Mouse (Mus musculus) liver, embryonic 13.5 days (tissue): ENCODE measurements around the gene Aldh1a3. TPM values are rescaled to one million over a fixed set of nuclear protein-coding genes. Genes with fewer than 3 reads are reported as not detected.

Experiments
- ATAC-seq: fragments of 200-750 bp; cut with Nextera tagmentation; 2 replicates; pipeline ENCODE4 v1.8.0; 2017; ENCODE audit warnings: low read depth, mild to moderate bottlenecking, moderate number of reproducible peaks, moderate library complexity
- DNase-seq: peaks from one replicate; pipeline ENCODE4 v3.0.0; 2022
- H3K27ac ChIP-seq: fragments of 300-500 bp; sonication (generic); 2 replicates; pipeline ENCODE4 v1.5.1; 2015; ENCODE audit warnings: moderate library complexity, mild to moderate bottlenecking, inconsistent platforms
- H3K27me3 ChIP-seq: fragments of 300-500 bp; sonication (generic); 2 replicates; pipeline ENCODE4 v1.6.1; 2015; ENCODE audit warnings: mild to moderate bottlenecking, inconsistent platforms
- H3K36me3 ChIP-seq: fragments of 300-500 bp; sonication (generic); 2 replicates; pipeline ENCODE4 v1.6.1; 2015; ENCODE audit warnings: mild to moderate bottlenecking, inconsistent platforms
- H3K4me1 ChIP-seq: fragments of 300-500 bp; sonication (generic); replicated peaks from 2 replicates; pipeline ENCODE4 v1.6.1; 2015; ENCODE audit warnings: inconsistent platforms
- H3K4me2 ChIP-seq: fragments of 300-500 bp; sonication (generic); 2 replicates; pipeline ENCODE4 v1.6.1; 2015; ENCODE audit warnings: inconsistent platforms, mild to moderate bottlenecking, moderate library complexity
- H3K4me3 ChIP-seq: fragments of 300-500 bp; sonication (generic); replicated peaks from 2 replicates; pipeline ENCODE4 v1.5.1; 2015; ENCODE audit warnings: mild to moderate bottlenecking, inconsistent platforms
- H3K9ac ChIP-seq: fragments of 300-500 bp; sonication (generic); 2 replicates; pipeline ENCODE4 v1.6.1; 2015; ENCODE audit warnings: mild to moderate bottlenecking, inconsistent platforms
- H3K9me3 ChIP-seq: fragments of 300-500 bp; sonication (generic); replicated peaks from 2 replicates; pipeline ENCODE4 v1.6.1; 2016; ENCODE audit warnings: inconsistent platforms
- WGBS: fragments of 180-500 bp; shearing (Covaris S2); methylation state at CpG from one replicate; pipeline ENCODE4 v1.1.7; 2015; ENCODE audit not compliant: insufficient replicate concordance; 5-methylcytosine and 5-hydroxymethylcytosine counted together
- polyA plus RNA-seq: library from polyadenylated mRNA; unstranded; fragments of >200 nt; fragmentation: Nextera tagmentation; extraction: Ambion mirVana; gene quantifications from 2 replicates; pipeline ENCODE4 v1.2.1, GENCODE M21; 2015

The Aldh1a3 gene
- polyA plus RNA-seq, 1 experiment from 2014 or later: 1.3 TPM

DNA sequence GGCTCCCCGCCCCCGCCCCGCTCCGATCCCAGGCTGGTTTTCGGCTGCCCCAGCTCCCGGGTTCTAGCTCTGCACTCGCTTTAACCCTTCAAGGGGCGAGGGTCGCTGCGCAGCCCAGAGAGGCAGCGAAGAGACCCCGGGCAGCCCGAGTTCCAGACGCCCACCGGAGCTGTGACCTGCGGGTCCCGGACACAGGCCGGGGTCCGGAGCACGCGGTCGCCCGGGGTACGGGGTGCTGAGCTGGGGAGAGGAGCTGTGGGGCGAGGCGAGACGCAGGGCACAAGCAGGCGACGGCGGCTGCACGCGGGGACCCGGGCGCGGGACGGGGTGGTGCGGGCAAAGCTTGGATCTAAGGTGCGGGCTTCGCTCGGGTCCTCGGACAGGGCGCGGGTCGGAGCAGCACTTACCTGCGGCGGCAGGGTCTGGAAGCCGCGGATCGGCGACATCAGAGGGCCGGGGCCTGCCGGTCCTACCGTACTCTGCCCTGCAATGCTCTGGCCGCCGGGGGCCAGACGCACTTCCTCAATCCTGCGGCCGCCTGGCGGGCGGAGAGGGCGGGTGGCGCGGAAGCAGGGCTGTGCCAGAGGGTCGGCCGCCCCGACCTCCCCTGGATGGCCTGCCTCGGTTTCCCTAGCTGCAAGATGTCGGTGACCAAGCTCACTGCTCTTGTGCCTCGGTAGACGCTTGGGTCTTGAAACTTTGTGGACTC lies 39.4 kb downstream of the Aldh1a3 start, which contains the start of gene Lrrk1:
Gene Lrrk1, minus strand, starts transcription at position 538 of the 709 bp plus-strand sequence.
- Histone ChIP-seq H3K9ac (peak within 1 kb of the TSS; percentile 84), H3K9me3 (no peaks in the 10 kb centered on the region), H3K27ac (peak within 1 kb of the TSS; percentile 47), H3K4me2 (peak within 1 kb of the TSS; percentile 89), H3K4me1 (peaks cover 43% of the 10 kb centered on the region), H3K4me3 (peak within 1 kb of the TSS; percentile 71), H3K36me3 (no peaks in the 10 kb centered on the region), H3K27me3 (0 out of 2 replicates have a peak, but pooled peaks cover 4% of the 10 kb centered on the region)
- peak; percentile 71 for ATAC-seq
- DNase-seq: peak; percentile 40
- WGBS: under 1% methylated on average over 70 of the region's 70 CpGs

DNA sequence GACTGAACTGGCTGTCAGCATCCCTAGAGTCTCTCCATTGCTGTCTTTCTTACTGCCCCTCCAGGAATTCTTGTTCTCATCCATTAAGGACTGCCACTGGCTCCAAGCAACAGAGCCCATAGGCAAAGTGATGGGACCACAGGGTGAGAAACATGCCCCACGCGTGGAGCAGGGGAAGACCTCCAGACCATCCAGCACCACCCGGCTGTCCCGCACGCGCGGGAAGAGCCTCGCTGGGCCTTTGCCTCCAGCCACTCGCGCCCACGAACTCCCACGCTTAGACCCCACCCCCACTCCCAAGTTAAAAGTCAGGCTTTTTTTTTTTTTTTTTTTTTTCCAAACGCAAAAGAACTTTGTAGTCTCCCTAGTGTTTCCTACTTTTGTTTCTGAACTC lies 39.9 kb downstream of the Aldh1a3 start:
- H3K9me3 ChIP-seq: no peaks in the 10 kb centered on the region

DNA sequence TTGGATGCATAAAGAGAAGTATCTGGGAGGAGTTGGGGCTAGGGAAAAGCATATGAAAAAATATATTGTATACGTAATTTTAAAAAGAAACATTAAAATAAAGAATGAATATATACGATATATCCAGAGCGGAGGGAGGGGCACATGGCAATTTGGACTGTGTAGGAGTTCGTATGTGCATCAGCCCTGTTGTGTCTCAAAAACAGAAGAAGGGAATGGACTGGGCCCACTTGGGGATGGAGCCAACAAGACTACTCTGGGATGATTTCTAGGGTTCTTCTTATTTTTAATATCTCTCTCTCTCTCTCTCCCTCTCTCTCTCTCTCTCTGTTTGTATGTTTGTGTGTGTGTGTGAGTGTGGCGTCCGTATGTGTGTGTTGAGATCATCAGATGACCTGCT lies 40.9 kb downstream of the Aldh1a3 start:
- Histone ChIP-seq H3K36me3 (no peaks in the 10 kb centered on the region), H3K27ac (no peak overlapping the region), H3K4me1 (peaks cover 43% of the 10 kb centered on the region), H3K9ac (no peak overlapping the region), H3K9me3 (no peaks in the 10 kb centered on the region), H3K27me3 (0 out of 2 replicates have a peak, but pooled peaks cover 4% of the 10 kb centered on the region), H3K4me2 (no peak overlapping the region), H3K4me3 (no peak overlapping the region)
- DNase-seq (no peak), ATAC-seq (no peak)
- WGBS: 84% methylated on average over 6 of the region's 6 CpGs

More for the DNA sequence above, 39.9 kb downstream of the Aldh1a3 start:
- peak overlapping the region; percentile 47 for H3K27ac ChIP-seq
- ATAC-seq (no peak), DNase-seq (no peak)
- H3K4me3 ChIP-seq: peak overlapping the region; percentile 71
- no peaks in the 10 kb centered on the region for H3K36me3 ChIP-seq
- 0 out of 2 replicates have a peak, but pooled peaks cover 4% of the 10 kb centered on the region for H3K27me3 ChIP-seq
- WGBS: 3% methylated on average over 13 of the region's 13 CpGs
- peaks cover 43% of the 10 kb centered on the region for H3K4me1 ChIP-seq
- H3K4me2 ChIP-seq: peak overlapping the region; percentile 89
- H3K9ac ChIP-seq: peak overlapping the region; percentile 84

DNA sequence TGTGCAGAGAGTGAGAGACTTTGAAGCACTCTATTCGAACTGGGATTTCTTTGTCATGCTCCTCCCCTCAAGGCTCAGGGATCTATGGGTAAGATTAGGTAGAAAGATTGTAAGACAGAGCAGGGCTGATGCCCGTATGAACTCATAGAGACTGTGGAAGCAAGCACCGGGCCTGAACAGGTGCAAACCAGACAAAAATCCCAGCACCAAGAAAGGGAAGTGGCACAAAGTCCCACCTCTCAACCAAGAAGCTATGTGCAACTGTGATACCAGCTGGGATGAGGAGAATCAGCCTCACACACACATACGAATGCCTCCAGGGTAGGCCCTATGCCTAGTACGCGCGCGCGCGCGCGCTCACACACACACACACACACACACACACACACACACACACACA lies 41.5 kb downstream of the Aldh1a3 start:
- H3K27ac ChIP-seq: no peak overlapping the region

DNA sequence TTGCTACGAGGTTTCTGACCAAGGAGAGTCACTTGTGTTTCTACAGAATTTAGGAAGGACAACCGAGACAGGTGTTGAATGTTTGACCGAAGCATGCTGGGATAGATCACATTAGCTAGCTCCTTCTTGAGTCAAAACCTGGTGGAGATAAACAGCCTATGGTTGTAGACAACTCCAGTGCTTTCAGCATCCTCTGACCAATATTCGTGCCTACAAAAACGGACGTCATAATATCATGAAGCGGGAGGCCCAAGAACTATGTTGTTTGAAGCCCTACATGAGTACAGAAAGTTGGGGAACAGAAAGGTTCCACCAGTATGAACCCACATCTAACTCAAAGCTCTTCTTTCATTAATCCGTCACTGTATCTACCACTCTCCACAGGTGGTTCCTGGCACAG lies 42.4 kb downstream of the Aldh1a3 start:
- H3K4me1 ChIP-seq: peaks cover 43% of the 10 kb centered on the region
- no peak overlapping the region for H3K4me3 ChIP-seq
- ATAC-seq (no peak), DNase-seq (no peak)
- H3K9me3 ChIP-seq: no peaks in the 10 kb centered on the region
- H3K27ac ChIP-seq: no peak overlapping the region
- no peak overlapping the region for H3K4me2 ChIP-seq
- H3K9ac ChIP-seq: no peak overlapping the region
- H3K27me3 ChIP-seq: 0 out of 2 replicates have a peak, but pooled peaks cover 4% of the 10 kb centered on the region
- 0 out of 2 replicates have a peak, but pooled peaks cover 5% of the 10 kb centered on the region for H3K36me3 ChIP-seq
- 73% methylated on average over 8 of the region's 8 CpGs for WGBS

More for the DNA sequence above, 41.5 kb downstream of the Aldh1a3 start:
- Histone ChIP-seq H3K27me3 (0 out of 2 replicates have a peak, but pooled peaks cover 4% of the 10 kb centered on the region), H3K4me3 (no peak overlapping the region), H3K4me2 (no peak overlapping the region), H3K36me3 (0 out of 2 replicates have a peak, but pooled peaks cover under 1% of the 10 kb centered on the region), H3K9me3 (no peaks in the 10 kb centered on the region), H3K4me1 (peaks cover 43% of the 10 kb centered on the region), H3K9ac (no peak overlapping the region)
- no peak for DNase-seq
- 87% methylated on average over 12 of the region's 12 CpGs for WGBS
- no peak for ATAC-seq

DNA sequence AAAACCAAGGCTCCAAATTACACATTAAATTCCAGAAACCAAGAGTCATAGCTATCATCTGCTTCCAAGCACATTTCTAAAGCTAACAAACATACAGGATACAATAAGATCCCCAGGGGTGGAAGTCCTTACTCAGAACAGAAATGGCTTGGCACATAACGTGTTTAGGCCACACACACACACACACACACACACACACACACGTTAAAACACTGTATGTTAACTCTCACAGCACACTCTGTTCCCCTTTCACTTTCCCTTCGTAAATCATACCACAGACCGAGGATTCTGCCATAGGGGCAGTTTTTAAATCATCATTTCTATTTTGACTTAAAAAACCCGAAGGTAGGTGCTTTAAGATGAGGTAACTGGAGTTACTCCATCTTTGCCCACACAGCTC lies 43.1 kb downstream of the Aldh1a3 start:
- ATAC-seq: no peak
- Histone ChIP-seq H3K9me3 (no peaks in the 10 kb centered on the region), H3K4me3 (no peak overlapping the region), H3K27ac (no peak overlapping the region), H3K36me3 (0 out of 2 replicates have a peak, but pooled peaks cover 5% of the 10 kb centered on the region), H3K9ac (no peak overlapping the region), H3K27me3 (0 out of 2 replicates have a peak, but pooled peaks cover 4% of the 10 kb centered on the region), H3K4me1 (peaks cover 43% of the 10 kb centered on the region), H3K4me2 (no peak overlapping the region)
- WGBS: 53% methylated on average over 5 of the region's 5 CpGs
- DNase-seq: no peak

DNA sequence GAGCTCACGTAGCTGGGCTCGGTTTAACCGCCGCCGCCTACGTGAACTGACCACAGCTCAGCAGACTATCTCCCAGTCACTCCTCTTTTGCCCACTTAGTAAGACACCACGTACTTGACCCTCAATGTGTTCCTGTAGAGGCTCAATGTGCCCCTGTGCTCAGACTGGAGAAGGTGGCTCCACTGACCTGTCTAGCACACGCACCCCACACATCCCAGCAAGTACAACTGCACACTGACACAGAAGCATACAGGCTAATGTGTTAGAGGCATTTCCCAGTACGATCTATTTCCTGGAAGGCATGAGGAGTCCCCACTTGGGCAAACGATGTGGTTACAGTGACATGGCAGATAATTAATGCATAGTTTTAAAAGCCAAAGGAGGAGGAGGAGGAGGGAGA lies 50.8 kb downstream of the Aldh1a3 start:
- ATAC-seq: no peak
- no peak overlapping the region for H3K27ac ChIP-seq
- H3K9me3 ChIP-seq: no peaks in the 10 kb centered on the region

DNA sequence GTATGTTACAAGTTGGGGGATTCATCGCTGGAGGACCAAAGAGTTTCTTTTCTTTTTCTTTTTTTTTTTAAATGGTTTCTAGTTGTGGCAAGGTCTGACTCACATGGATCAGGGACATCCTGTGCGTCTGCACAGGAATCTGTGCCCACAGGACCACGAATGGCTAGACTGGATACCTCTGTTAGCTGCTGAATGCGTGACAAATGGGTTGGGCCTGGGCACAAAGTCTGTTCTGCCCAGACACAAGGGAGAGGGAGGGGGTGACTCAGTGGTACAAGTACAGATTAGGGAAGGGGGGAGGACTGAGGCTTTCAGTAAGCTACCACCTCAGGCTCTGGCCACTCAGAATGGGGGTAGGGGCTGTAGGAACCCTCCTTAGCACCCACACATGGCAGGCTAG lies 51.6 kb downstream of the Aldh1a3 start:
- Histone ChIP-seq H3K9ac (no peak overlapping the region), H3K4me2 (no peak overlapping the region), H3K4me3 (no peak overlapping the region), H3K27ac (no peak overlapping the region), H3K27me3 (no peaks in the 10 kb centered on the region), H3K4me1 (peaks cover 3% of the 10 kb centered on the region; the same call in 1 of the 2 replicates), H3K36me3 (peaks cover 3% of the 10 kb centered on the region; the same call in 1 of the 2 replicates), H3K9me3 (no peaks in the 10 kb centered on the region)
- no peak for ATAC-seq
- DNase-seq: no peak
- 65% methylated on average over 4 of the region's 4 CpGs for WGBS

More for the DNA sequence above, 50.8 kb downstream of the Aldh1a3 start:
- no peak for DNase-seq
- Histone ChIP-seq H3K36me3 (peaks cover 5% of the 10 kb centered on the region; the same call in 1 of the 2 replicates), H3K4me2 (no peak overlapping the region), H3K4me3 (no peak overlapping the region), H3K9ac (no peak overlapping the region), H3K27me3 (no peaks in the 10 kb centered on the region), H3K4me1 (no peaks in the 10 kb centered on the region; the same call in 1 of the 2 replicates)
- 74% methylated on average over 10 of the region's 10 CpGs for WGBS

DNA sequence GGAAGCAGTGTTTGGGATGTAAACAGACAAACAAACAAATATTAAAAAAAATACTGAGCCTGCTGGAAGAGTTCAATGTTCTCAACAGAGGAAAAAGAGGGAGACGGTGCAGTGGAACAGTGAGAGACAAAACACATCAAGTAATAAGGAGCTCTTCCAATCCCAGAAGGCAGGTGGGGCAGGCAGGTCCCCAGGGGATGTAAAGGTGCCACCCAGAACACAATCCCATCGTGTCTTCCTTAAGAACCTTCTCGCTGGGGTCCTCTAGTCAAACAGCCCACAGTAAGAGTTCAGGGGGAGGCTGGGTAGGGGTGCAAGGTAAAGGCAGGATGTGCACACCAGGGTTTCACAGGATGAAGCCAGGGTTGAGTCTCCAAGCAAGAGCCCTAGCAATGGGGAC lies 53.9 kb downstream of the Aldh1a3 start:
- H3K4me2 ChIP-seq: no peak overlapping the region
- H3K4me3 ChIP-seq: no peak overlapping the region
- H3K4me1 ChIP-seq: peaks cover 19% of the 10 kb centered on the region
- H3K36me3 ChIP-seq: no peaks in the 10 kb centered on the region
- no peaks in the 10 kb centered on the region for H3K9me3 ChIP-seq
- H3K27ac ChIP-seq: no peak overlapping the region
- no peak overlapping the region for H3K9ac ChIP-seq
- ATAC-seq: no peak
- H3K27me3 ChIP-seq: no peaks in the 10 kb centered on the region
- WGBS: 74% methylated on average over 3 of the region's 3 CpGs
- no peak for DNase-seq

DNA sequence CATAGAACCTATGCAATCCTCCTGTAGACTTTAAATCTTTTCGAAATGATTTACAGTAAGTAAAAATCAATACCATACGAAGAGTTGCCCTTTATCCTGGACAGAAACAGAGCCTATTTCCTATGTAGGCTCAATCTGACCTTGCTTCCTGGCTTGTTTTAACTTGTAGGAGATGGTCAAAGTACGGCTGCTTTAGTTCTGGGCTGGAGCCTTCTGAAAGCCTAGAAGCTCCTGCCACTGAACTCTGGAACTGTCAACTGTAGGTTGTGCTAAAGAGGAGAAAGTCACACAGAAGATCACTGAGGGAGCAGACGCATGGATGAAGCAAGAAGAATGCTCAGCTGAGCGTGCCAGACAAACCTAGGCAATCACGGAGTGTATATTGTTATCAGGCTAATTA lies 56.3 kb downstream of the Aldh1a3 start:
- 64% methylated on average over 6 of the region's 6 CpGs for WGBS
- DNase-seq: no peak
- no peak overlapping the region for H3K4me2 ChIP-seq
- H3K27me3 ChIP-seq: no peaks in the 10 kb centered on the region
- H3K27ac ChIP-seq: 0 out of 2 replicates have a peak overlapping the region, but pooled peaks have one; percentile 0
- H3K9me3 ChIP-seq: no peaks in the 10 kb centered on the region
- H3K4me1 ChIP-seq: peaks cover 19% of the 10 kb centered on the region
- ATAC-seq: no peak
- no peak overlapping the region for H3K9ac ChIP-seq
- H3K36me3 ChIP-seq: no peaks in the 10 kb centered on the region
- H3K4me3 ChIP-seq: no peak overlapping the region

DNA sequence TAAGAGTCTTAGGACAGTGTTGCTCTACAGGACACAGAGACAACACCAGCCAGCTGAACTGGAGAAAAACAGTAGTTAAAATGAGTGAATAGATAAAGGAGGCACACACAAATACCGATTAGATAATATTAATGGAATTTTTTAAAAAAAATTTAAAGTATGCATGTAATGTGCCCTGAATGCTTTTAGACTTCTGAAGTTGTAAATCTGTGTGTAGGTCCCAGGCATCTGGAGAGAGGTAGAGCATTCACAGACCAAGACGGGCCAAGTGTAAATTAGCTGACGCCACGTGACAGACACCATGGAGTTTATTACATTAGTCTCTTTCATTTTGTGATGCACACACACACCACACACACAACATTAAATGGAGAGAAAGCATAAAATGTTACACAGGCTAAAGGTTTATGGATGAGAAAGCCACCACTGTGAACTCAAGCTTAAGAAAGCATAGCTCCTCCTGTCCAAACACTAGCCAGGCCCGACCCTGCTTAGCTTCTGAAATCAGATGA lies 57.3 kb downstream of the Aldh1a3 start:
- no peak for ATAC-seq
- H3K27ac ChIP-seq: peak overlapping the region; percentile 62
- WGBS: 55% methylated on average over 5 of the region's 5 CpGs

More for the DNA sequence above, 57.3 kb downstream of the Aldh1a3 start:
- Histone ChIP-seq H3K4me3 (no peak overlapping the region), H3K4me2 (no peak overlapping the region), H3K27me3 (no peaks in the 10 kb centered on the region), H3K9me3 (no peaks in the 10 kb centered on the region), H3K4me1 (peaks cover 19% of the 10 kb centered on the region), H3K36me3 (no peaks in the 10 kb centered on the region), H3K9ac (no peak overlapping the region)
- DNase-seq: no peak
